Mouse (Mus musculus) megakaryocyte, embryonic 14.5 days (primary cell): ENCODE results near the gene Cenpi.

Experiments
- FLI1 ChIP-seq: IDR thresholded peaks from 2 replicates; pipeline ENCODE4 v1.6.1; 2012; ENCODE audit warnings: low read length, inconsistent platforms, mixed read lengths
- GATA1 ChIP-seq: IDR thresholded peaks from 3 replicates; pipeline ENCODE4 v1.6.1; 2012; ENCODE audit warnings: mixed read lengths, low read length, inconsistent platforms, borderline replicate concordance

GRCm38 (mm10) chrX:134362156-134362555 is 54.3 kb downstream of the Cenpi start:
- TF ChIP-seq GATA1 (no peak), FLI1 (no peak)
